Mouse (Mus musculus) lung, adult 2 months (tissue): Measurements from ENCODE around the gene Yars.

ENCODE experiments used
- CTCF ChIP-seq: fragments of 200-500 bp; IDR thresholded peaks from 2 replicates; pipeline ENCODE4 v1.5.1; 2011; ENCODE audit warnings: mild to moderate bottlenecking, low read length, control low read depth; ENCODE audit not compliant: insufficient read depth
- POLR2A ChIP-seq: fragments of 200-500 bp; IDR thresholded peaks from 2 replicates; pipeline ENCODE4 v1.6.1; 2011; ENCODE audit warnings: low read depth, mild to moderate bottlenecking, control low read depth, low read length, borderline replicate concordance; ENCODE audit errors: extremely low read depth

DNA sequence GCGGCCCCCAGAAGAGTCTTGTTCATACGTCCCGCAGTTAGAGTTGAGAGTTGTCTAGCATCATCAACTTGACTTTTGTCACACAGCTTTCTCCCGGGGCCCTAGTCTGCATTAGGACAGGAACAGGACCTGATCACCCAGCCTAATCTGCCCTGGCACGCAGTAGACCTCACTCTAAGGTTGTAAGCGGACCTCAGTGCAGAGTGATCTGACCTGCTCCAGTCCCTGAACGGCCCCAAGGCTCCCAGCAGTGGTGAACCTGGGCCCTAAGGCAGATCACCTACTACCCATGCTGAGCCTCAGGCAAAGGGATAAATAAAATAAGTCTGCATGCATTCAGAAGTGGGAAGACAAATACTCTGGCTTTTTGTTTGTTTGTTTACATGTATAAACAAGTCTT lies 59.7 kb downstream of the Yars start:
- TF ChIP-seq POLR2A (no peak), CTCF (no peak)
